Mouse (Mus musculus) right cerebral cortex, postnatal 25 days (tissue): ENCODE measurements around the gene Shtn1.

ENCODE experiments used
- DNase-seq: peaks from one replicate; pipeline ENCODE4 v3.0.0; 2022

Shtn1 gene

DNA sequence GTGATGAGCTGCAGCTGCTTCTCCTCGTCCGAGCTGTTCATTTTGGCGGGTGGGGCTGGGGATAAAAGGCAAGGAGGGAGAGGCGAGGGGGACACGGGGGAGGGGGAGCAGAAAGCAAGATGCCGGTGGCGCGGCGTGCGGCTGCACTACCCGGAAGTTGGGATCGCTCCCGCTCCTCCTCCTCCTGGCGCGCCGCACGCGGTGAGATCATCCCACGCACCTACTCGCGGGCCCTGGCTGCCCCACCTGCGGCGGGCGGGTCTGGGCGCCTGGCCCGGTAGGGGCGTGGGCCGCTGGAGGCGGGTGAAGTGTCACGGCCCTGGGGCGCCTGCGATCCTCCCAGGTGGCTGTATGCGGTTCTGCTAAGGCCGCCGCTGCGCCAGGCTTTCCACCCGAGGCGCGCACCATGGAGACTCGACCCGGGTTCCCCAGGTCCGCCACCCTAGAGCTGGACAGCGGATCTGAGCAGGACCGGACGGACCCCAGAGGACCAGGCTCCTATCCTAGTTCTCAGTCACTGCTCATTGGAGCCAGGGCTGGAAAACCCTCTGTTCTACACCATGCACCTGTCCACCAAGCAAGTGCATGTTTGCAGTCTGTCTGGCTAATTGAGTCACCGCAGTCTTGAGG, at the start of gene Shtn1:
Shtn1 (minus strand) TSS at position 629 of the 630 bp plus-strand sequence.
- peak; percentile 76 for DNase-seq

- no peak for DNase-seq
Observed at GRCm38 (mm10) chr19:59114152-59114551, 38.3 kb upstream of the Shtn1 start.

- DNase-seq: no peak
Observed at GRCm38 (mm10) chr19:59109937-59110336, 34.0 kb upstream of the Shtn1 start.

- DNase-seq: no peak
Observed at GRCm38 (mm10) chr19:59098315-59098714, 22.4 kb upstream of the Shtn1 start.

GRCm38 (mm10) chr19:59092295-59092694, 16.4 kb upstream of the Shtn1 start:
- DNase-seq: no peak

DNA sequence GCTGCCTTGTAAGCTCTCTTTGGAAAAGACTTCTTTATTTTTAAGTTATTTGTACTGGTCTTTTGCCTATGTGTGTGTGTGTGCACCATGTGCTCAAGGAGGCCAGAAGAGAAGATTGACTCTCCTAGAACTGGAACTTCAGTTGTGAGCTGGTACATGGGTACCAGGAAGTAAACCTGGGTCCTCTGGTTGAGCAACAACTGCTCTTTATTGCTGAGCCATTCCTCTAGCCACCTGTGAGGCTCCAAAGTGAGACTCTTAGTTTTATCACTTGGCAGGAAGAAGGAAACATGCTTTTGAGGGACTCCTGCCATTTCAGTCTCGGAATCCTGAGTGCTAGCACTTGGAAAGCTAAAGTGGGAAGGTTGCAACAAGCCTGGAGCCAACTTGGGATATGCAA, 14.4 kb upstream of the Shtn1 start:
- DNase-seq: no peak

GRCm38 (mm10) chr19:59084296-59084695, 8.4 kb upstream of the Shtn1 start:
- no peak for DNase-seq

- DNase-seq: no peak
Observed at GRCm38 (mm10) chr19:59076131-59076530, 231 bp upstream of the Shtn1 start.

DNA sequence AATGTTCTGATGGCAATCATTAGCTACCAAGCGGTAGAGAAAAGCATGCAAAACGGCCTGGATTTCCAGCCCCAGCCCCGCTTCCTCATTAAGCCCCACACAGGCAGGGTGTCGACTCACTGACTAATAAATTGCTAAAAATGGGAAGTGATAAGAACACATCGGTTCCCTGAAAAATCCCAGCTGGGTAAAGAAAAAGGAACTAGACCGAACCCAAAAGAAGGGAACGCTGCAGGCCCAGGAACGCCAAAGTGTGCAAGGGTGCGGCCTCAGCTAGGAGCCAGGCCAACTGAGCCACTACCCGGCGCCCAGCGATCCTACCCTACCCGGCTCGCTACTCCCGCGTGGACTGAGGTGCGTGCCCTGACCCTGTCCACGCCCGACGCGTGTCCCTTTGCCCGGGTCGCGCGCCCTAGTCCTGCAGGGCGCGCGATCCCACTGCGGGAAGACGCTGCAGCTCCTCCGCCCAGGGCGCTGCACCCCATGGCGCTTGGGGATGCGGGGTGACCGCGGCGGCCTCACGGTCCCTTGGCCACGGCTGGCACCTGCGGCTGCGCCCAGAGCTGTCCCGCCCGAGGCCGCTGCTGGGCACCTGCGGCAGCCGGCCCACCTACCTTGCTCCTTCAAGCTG, 944 bp downstream of the Shtn1 start:
- peak; percentile 34 for DNase-seq

GRCm38 (mm10) chr19:59074381-59074780, 1.5 kb downstream of the Shtn1 start:
- no peak for DNase-seq

- DNase-seq: no peak
Observed at GRCm38 (mm10) chr19:59073006-59073405, 2.9 kb downstream of the Shtn1 start.

DNA sequence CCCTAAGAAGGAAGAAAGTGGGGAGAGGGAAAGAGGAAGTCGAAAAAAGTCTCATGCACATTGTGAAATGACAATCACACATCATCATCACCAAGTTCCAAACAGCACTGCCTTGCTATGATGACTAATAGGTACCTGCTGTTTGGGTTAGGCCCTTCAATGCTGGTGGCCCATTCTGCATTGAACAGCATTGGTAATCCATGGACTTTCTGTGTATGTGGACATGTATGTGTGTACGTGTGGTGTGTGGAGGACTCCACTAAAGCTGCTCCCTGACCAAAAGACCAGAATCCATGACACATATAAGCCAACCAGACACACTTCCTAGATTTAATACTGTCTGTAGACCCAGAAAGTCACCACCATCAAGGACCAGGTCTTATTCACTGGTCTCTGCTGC, 3.9 kb downstream of the Shtn1 start:
- no peak for DNase-seq

DNA sequence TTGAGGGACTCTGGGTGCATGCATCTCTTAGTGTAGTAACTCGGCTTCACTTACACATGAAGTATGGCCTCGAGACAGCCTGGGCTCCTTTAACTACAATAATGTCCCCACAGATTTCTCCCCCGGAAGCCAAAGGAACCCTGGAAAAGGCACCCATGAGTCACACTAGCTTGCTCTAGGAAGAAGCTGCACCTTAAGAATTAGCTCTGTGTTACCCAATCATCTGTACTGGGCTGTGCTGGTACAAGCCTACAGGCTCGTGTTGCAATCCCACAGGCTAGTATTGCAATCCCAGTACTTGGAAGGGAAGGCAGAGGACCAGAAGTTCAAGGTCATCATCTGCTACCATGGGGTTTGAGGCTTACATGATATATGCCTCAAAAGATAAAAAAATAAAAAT, 4.5 kb downstream of the Shtn1 start:
- no peak for DNase-seq

DNA sequence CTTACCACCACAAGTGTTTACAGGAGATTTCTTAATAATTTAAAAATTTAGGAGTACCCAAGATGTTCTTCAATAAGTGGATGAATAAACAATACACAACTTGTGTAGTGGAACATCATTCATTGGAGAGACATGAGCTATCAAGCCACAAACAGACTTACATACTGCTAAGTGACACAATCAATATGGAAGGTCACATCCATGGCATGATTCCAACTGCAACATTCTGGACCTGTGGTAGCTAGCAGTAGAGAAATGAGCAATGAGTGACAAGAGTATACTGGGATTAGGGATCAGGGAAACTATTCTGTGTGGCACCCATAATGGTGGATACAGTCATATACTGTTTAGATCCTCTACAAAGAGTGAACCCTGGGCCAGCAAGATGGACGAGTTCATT, 8.2 kb downstream of the Shtn1 start:
- no peak for DNase-seq

GRCm38 (mm10) chr19:59066670-59067069, 9.2 kb downstream of the Shtn1 start:
- no peak for DNase-seq

DNA sequence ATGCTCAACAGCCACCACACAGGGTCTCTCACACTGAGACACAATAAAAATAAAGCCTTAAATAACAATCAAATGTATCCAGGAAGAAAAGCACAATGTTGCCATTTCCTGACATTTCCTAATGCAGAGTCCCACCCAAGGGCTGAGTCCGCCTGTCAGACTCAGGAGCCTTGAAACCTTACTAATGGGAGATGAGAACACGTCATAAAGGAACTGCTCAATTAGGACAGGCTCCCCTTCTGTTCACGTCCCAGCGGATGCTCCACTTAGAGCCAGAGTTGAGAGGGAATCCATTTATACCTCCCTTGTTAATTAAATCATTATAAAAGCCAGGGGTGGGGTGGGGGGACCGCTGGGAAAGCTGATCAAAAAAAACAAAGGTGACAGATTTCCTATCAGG, 9.8 kb downstream of the Shtn1 start:
- no peak for DNase-seq

- no peak for DNase-seq
Observed at GRCm38 (mm10) chr19:59064616-59065015, 11.3 kb downstream of the Shtn1 start.

DNA sequence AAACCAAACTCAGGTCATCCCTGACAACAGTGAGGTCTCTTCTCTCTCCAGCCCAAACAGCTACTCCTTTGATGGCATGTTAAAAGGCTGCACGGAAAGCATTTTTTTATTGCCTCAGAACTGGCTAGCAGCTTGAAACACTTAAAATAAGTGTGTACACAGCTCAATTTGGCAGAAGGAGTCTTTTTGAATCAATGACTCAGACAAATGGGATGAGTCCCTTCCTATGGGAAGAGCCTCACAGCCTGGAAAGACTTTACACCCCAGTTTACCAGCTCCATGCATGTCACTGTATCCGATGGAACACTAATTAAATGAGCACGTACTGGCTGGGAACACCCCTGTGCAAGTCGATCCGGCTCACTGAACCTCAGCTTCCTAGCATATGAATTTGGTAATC, 12.3 kb downstream of the Shtn1 start:
- DNase-seq: peak; percentile 12

DNA sequence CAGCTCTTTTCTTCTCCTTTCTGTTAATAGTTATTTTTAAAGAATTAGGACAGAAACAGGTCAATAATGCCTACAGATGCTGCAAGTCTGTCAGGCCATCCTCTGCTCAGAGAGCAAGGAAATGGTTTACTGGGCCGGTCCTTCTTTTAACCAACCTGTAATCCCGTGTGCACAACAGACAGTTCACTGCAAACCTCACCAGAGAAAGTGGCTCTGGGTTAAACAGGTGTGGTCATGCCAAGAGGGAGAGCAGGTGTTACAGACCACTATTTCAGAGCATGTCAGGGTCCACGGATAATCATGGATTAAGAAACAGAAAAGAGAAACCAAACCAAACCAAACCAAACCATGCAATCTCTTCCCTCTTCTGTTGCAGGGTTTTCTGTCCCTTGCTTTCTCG, 17.8 kb downstream of the Shtn1 start:
- DNase-seq: no peak

DNA sequence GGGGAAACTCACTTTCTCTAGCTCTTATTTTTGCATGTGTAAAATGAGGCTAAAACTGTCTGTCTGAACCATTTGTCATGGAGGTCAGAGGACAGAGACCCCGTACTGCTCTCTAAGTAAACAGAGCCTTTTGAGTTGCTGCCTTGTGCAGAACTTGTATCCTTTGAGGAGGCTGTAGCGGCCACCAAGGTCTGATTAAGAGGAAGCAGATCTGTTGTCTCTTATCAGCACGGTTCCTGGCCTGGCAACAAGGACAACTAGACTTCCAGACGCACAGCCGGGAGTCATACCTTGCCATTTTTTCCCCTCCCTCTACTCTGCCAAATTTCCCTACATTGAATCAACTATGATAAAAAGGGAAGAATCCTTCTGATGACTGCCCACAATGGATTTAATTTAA, 18.5 kb downstream of the Shtn1 start:
- DNase-seq: no peak

GRCm38 (mm10) chr19:59054632-59054951, 21.3 kb downstream of the Shtn1 start:
- DNase-seq: no peak

DNA sequence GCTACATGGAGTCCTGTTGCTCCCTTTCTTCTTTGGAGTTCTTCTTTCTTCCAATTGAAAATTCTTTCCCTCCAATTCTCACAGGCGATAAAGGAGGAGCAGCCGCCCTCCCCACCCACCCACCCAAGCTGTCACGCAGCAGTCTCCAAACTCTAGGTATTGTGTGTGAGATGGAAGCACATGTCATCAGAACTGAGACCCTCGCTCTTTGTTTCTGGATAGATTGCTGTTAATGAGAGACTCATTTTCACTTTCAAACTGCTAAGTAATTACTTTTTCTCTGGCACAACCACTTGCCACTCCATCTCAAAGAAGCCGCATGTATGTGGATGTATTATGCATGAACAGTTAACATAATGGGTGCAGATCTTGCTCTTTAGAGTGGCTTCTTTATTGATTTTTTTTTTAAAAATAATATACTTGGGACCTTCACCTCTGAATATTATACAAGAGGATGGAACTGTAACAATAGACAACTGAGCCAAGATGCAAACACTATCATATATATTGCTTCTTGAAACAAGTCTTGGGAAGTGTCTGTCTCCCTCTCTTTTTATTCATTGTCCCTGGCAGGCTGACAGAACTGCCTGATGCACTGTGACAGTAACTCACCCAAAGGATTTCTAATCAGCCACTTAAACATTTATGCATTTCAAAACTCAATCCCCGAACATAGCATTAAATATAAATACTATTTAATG, 21.8 kb downstream of the Shtn1 start:
- no peak for DNase-seq

GRCm38 (mm10) chr19:59052783-59053490, 23.0 kb downstream of the Shtn1 start:
- DNase-seq: no peak

- DNase-seq: no peak
Observed at GRCm38 (mm10) chr19:59052053-59052452, 23.8 kb downstream of the Shtn1 start.
